Mouse (Mus musculus): Measurements from ENCODE around the gene Itgb5.

Gene Itgb5

DNA sequence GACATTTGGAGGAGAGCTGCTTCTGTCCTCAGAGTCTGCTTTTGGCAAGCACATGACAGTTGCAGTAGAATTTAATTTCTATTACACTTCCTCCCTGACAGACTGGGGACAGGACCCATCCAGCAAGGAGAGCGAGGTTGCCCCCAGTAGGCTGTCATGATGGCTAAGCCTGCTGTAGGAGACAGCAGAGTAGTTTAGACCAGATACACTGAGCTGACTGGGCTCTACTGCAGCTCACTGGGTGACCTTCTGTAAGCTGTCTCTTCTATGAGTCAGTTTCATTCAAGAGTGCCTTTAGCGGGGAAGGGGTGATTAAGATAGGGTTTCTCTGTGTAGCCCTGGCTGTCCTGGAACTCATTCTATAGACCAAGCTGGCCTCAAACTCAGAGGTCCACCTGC lies 109.7 kb downstream of the Itgb5 start:
- DNase-seq (ENCODE audit: low read depth, low spot score), result no peak

GRCm38 (mm10) chr16:33939636-33940035 lies 110.2 kb downstream of the Itgb5 start:
- DNase-seq (ENCODE audit: low read depth, low spot score), result no peak

- no peak for DNase-seq (ENCODE audit: low read depth, low spot score)
Measured at GRCm38 (mm10) chr16:33940095-33940494, 110.6 kb downstream of the Itgb5 start.

GRCm38 (mm10) chr16:33941271-33941781 lies 111.9 kb downstream of the Itgb5 start:
- DNase-seq (ENCODE audit: low read depth, low spot score), result no peak

- no peak for DNase-seq (ENCODE audit: low read depth, low spot score)
Measured at GRCm38 (mm10) chr16:33942341-33942740, 112.9 kb downstream of the Itgb5 start.

DNA sequence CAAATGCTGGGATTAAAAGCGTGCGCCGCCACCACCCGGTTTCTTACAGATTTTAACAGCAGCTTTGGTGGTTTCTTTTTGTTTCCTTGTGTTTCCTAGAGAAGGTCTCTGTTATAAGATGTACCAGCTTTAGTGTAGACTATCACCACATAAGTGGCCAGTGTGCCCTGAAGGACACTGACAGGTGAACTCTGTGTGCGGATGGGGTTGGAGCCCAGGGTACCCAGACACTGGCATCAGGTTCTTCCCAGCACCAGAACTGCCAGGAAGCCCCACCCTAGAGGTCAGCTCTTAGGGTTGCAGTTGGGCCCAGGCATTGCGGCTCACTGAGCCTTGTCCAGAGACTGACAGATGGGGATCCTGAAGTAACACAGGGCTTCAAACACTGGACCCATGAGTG lies 113.9 kb downstream of the Itgb5 start:
- no peak for DNase-seq (ENCODE audit: low read depth, low spot score)

GRCm38 (mm10) chr16:33944126-33944525 lies 114.7 kb downstream of the Itgb5 start:
- DNase-seq (ENCODE audit: low read depth, low spot score), result no peak

DNA sequence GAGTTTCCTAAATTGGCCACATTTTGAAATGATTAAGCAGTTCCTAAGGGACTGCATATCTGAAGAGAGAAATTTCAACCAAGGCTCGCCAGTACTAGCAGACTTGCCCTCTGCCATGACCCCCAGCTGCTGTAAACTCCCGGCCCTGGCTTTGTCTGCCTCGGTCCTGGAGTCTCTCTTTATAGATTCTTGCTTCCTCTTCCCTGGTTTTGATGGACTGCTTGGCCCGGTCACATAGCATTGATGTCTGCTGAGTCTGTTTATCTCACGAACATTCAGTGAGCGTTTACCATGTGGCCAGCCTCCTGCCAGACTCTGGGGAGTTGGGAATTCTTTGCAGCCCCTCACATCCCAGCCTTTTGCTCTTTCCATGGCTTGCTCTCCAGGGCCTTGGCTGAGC lies 115.3 kb downstream of the Itgb5 start:
- DNase-seq (ENCODE audit: low read depth, low spot score), result no peak

DNA sequence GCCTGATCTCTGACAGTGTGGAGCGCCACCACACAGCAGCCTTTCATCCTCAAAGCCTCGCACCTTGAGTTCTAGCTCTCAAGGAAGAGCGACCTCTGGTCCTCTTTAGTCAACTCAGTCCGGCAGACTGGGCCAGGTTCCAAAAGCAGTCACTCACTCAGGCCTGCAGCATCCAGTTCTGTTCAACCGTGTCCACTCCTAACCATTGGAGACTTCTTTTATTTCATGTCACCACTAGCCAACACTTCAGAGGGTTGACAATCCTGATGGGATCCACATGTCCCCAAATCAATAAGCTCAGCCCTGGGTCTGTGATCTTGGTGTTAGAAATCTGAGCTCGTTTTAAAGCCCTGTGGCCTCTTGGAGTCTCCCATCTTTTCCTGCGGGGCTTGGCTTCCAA lies 116.6 kb downstream of the Itgb5 start:
- no peak for DNase-seq (ENCODE audit: low read depth, low spot score)

GRCm38 (mm10) chr16:33947664-33948571 lies 118.5 kb downstream of the Itgb5 start:
- DNase-seq (ENCODE audit: low read depth, low spot score), result no peak

- peak; percentile 6 for DNase-seq (ENCODE audit: low read depth, low spot score)
Measured at GRCm38 (mm10) chr16:33950386-33950785, 120.9 kb downstream of the Itgb5 start.

- peak; percentile 83 for DNase-seq (ENCODE audit: low read depth, low spot score)
Measured at GRCm38 (mm10) chr16:33950830-33951229, 121.4 kb downstream of the Itgb5 start.

DNA sequence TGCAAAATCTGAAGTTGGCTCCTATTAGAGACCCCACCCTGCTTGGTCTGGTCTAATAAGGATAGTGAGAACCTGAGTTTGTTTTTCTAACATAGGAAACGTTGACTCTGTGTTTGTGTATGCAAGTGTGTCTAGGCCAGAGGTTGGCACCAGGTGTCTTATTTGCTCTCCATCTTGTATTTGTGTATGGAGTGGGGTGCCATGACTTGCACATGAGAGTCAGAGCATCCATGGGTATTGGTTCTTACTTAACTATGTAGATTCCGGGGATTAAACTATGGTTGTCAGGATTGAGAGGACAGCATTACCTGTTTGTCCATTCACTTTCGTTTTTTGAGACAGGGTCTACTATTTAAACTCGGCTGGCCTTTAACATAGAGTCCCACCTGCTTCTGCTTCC lies 123.5 kb downstream of the Itgb5 start:
- no peak for DNase-seq (ENCODE audit: low read depth, low spot score)

DNA sequence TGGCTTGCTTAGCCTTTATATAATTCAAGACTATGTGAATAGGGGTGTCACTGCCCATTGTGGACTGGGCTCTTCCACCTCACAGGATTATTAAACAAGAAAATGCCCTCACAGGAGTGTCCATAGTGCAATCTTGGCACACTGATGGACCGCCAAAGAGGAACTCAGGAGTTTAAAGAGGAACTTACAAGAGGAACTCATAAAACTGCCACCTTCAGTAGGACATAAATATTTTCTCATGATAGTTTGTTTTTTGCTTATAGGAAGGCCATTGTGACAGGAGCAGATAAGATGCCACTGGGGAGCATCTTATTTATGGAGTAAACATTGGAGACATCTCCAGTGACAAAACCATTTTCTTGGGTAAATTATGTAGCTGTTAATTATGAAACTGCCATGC lies 125.3 kb downstream of the Itgb5 start:
- DNase-seq (ENCODE audit: low read depth, low spot score), result no peak

DNA sequence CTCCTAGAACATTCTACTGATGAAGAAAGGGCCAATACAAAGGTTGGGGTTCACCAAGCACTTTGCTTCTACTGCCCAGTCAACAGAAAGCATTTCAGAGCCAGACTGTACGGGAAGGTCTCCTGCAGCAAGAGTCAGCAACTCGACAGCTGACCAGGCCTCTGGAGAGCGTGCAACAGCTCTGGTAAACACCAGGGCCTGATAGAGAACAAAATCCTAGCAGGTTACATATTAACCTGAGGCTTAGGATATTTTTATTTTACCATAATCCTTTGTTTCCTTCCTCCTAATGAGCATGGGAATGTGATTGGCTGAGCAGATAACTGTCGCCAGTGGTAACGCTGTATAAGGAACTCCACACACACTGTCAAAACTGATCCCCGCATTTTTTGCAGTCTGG lies 134.0 kb downstream of the Itgb5 start:
- no peak for DNase-seq (ENCODE audit: low read depth, low spot score)

- peak; percentile 51 for DNase-seq (ENCODE audit: low read depth, low spot score)
Measured at GRCm38 (mm10) chr16:33965878-33966537, 136.5 kb downstream of the Itgb5 start.

DNA sequence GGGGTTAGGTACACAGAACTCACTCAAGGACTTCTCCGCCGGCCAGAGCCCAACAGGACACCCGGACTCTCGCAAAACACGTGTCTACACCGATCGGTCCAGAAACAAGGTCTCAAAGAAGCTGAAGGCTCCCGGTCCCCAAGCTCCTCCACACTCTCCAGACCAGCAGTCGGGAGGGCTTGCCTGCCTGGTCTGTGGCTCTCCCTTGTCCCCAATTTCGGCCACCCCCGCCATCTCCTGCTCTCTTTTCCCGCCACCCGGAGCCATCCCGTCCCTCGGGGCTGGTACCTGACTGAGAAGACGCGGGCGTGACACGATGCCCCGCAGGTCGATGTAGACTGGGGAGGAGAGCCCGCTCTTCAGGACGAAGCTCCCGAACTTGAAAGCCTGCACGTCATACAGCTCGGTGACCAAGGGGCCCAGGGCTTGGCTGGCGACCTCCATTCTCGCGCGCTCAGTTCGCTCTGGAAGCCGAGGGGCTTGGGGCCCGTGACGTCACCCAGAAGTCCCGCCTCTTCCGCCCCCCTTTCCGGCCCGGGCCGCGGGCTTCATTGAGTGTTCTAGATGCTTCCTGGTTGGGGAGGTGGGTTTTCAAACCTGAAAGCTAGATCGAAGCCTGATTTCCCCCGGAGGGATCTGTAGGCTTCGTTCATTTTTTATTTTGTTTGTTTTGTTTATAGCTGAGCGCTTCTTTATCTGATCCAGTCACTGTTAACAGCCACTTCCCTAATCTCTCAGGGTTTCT lies 137.2 kb downstream of the Itgb5 start, which contains the start of gene Umps:
Gene Umps, minus strand, starts transcription at position 501 of the 745 bp plus-strand sequence.
- peak; percentile 88 for DNase-seq (ENCODE audit: low read depth, low spot score)

DNA sequence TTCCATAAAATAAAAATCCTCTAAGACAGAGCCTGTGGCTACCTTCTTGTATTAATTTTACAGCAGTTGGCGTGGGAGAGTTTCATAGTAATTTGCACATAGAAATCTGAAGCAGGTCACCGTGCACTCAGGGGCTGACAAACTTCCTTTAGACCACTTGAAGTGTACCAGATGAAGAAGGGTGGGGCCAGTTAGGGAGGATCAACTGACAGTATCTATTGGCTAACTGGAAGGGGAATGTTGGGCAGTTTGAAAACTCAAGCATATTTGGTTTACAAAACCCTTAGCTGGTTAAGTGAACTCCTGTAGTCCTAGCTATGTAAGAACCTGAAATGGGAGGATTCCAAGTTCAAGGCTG lies 137.8 kb downstream of the Itgb5 start:
- DNase-seq (ENCODE audit: low read depth, low spot score), result peak; percentile 26

DNA sequence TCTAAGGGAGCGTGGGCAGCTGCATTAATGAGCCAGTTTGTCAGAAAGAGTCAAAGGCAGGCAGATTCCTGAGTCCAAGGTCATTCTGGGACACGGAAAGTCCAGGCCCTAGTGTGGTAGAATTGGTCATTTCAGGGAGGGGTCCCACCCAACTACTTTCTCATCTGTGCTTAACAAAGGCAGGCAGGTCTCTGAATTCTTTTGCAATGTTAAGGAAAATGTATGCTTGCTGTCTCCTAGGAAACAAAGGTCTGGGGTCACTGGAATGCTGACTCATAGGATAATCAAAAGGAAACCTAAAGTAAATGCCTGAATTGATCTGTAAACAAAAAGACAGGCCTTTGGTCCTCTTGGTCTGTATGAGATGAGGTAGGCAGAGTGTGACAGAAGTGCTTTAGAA lies 150.4 kb downstream of the Itgb5 start:
- no peak for DNase-seq (ENCODE audit: low read depth, low spot score)

DNA sequence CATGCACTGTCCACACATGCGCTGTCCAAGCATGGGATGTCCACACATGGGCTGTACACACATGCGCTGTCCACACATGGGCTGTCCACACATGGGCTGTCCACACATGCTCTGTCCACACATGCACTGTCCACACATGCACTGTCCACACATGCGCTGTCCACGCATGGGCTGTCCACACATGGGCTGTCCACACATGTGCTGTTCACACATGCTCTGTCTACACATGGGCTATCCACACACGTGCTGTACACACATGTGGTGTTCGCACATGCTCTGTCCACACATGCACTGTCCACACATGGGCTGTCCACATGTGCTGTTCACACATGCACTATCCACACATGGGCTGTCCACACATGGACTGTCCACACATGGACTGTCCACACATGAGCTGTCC lies 154.2 kb downstream of the Itgb5 start:
- no peak for DNase-seq (ENCODE audit: low read depth, low spot score)

GRCm38 (mm10) chr16:33985372-33985771 lies 155.9 kb downstream of the Itgb5 start:
- no peak for DNase-seq (ENCODE audit: low read depth, low spot score)

GRCm38 (mm10) chr16:33986993-33987392 lies 157.5 kb downstream of the Itgb5 start:
- DNase-seq (ENCODE audit: low read depth, low spot score), result no peak

Data from CD4-positive, CD25-positive, alpha-beta regulatory T cell, adult 2 months (primary cell).